Comparison of ENCODE assay signal across 30 mouse cellular contexts in the genomic region with DNA sequence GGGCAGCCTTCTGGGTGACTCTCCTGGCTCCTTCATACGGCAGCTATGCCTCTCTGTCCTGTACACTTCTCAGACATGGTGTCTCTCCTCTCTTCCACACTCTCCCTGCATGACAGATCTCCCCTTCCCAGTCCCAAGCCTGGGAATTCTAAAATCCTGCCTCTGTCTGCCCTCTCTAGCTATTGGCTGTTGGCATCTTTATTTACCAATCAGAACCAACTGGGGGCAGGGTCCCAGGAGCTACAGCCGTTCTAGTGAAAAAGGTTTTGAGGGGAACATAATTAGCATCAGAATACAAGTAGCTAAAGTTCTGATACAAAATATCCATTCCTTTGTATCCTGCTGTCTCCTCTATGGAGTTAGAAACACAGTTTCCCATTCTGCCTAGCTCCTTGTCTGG. TPM values are rescaled to one million over a fixed set of nuclear protein-coding genes. Genes with fewer than 3 reads are reported as not detected.
A peak's percentile ranks its signal among the peaks of the same experiment; 100 is the strongest.
DNase-seq lines count a peak whose midpoint lies in the region; ATAC-seq lines count a peak whose summit lies in the region.
"Had no signal": no experiment of that assay in that cellular context is flagged by ENCODE, and none has a peak within 500 bp of the region (broad histone marks: within the 10 kb centered on the region; RNA-seq: fewer than 3 reads in every experiment).

No protein-coding gene starts in this region.

- H3K9ac ChIP-seq in embryonic facial prominence, embryonic 13.5 days, result peak overlapping the region; percentile 41; the same call in 1 of the 2 replicates
- H3K9ac ChIP-seq in liver, embryonic 12.5 days, result 0 out of 2 replicates have a peak overlapping the region, but pooled peaks have one; percentile 7
- H3K9ac ChIP-seq in neural tube, embryonic 12.5 days, result no peak overlapping the region
- H3K9ac ChIP-seq: heart, embryonic 13.5 days; hindbrain, embryonic 14.5 days; limb, embryonic 12.5 days; liver, postnatal 0 days had no signal

- H3K4me2 ChIP-seq in embryonic facial prominence, embryonic 13.5 days, result no peak overlapping the region
- H3K4me2 ChIP-seq in liver, embryonic 12.5 days, result no peak overlapping the region
- H3K4me2 ChIP-seq in neural tube, embryonic 12.5 days (replicated peaks), result peak overlapping the region; percentile 14; the same call in 1 of the 2 replicates
- H3K4me2 ChIP-seq: heart, embryonic 13.5 days; hindbrain, embryonic 14.5 days; limb, embryonic 12.5 days; liver, embryonic 11.5 days had no signal

- no peaks in the 10 kb centered on the region for H3K36me3 ChIP-seq in embryonic facial prominence, embryonic 13.5 days
- H3K36me3 ChIP-seq in embryonic facial prominence, embryonic 10.5 days (replicated peaks), result no peaks in the 10 kb centered on the region
- no peaks in the 10 kb centered on the region for H3K36me3 ChIP-seq in liver, embryonic 12.5 days
- H3K36me3 ChIP-seq in neural tube, embryonic 12.5 days, result no peaks in the 10 kb centered on the region
- H3K36me3 ChIP-seq: heart, embryonic 13.5 days; limb, embryonic 12.5 days had no signal

- H3K4me3 ChIP-seq in embryonic facial prominence, embryonic 13.5 days, result no peak overlapping the region
- H3K4me3 ChIP-seq in embryonic facial prominence, embryonic 10.5 days, result no peak overlapping the region
- H3K4me3 ChIP-seq in liver, embryonic 12.5 days, result no peak overlapping the region
- H3K4me3 ChIP-seq in neural tube, embryonic 12.5 days, result no peak overlapping the region
- H3K4me3 ChIP-seq: gastrocnemius, adult 2 months; heart, adult 2 months; heart, embryonic 13.5 days; layer of hippocampus, adult 2 months; left cerebral cortex, adult 2 months; limb, embryonic 12.5 days; megakaryocyte, embryonic 14.5 days had no signal

- no peak for DNase-seq in embryonic facial prominence, embryonic 10.5 days (ENCODE audit: low spot score)
- DNase-seq in liver, result no peak
- no peak for DNase-seq in neural tube, embryonic 10.5 days (ENCODE audit: extremely low spot score, low spot score)
- DNase-seq: adrenal gland, adult 2 months; cerebellum, adult 8-10 months; cerebellum, postnatal 25 days; gastrocnemius, adult 2 months; heart, adult 2 months; heart, postnatal 10 days; kidney, adult 2 months; kidney, postnatal 36 days; liver, postnatal 0 days; lung, postnatal 4 days; right cerebral cortex, adult 18-20 months; spleen, adult 18-20 months; thymus, adult 2 months; thymus, postnatal 36 days had no signal

- 14% methylated on average over 2 of the region's 2 CpGs for WGBS in embryonic facial prominence, embryonic 13.5 days
- WGBS in embryonic facial prominence, embryonic 10.5 days, result 22% methylated on average over 2 of the region's 2 CpGs
- whole genome bisulfite sequencing in liver, embryonic 12.5 days (ENCODE audit: insufficient replicate concordance), result 32% methylated on average over 2 of the region's 2 CpGs
- WGBS in neural tube, embryonic 12.5 days, result 8% methylated on average over 2 of the region's 2 CpGs

- no peaks in the 10 kb centered on the region for H3K27me3 ChIP-seq in embryonic facial prominence, embryonic 13.5 days
- H3K27me3 ChIP-seq in embryonic facial prominence, embryonic 10.5 days (replicated peaks; ENCODE audit: low read depth, poor library complexity, severe bottlenecking), result no peaks in the 10 kb centered on the region
- peaks cover 16% of the 10 kb centered on the region for H3K27me3 ChIP-seq in liver, embryonic 12.5 days (replicated peaks)
- no peaks in the 10 kb centered on the region for H3K27me3 ChIP-seq in neural tube, embryonic 12.5 days (replicated peaks)
- H3K27me3 ChIP-seq: limb, embryonic 12.5 days; Patski had no signal

- H3K27ac ChIP-seq in embryonic facial prominence, embryonic 13.5 days, result no peak overlapping the region
- H3K27ac ChIP-seq in embryonic facial prominence, embryonic 10.5 days (replicated peaks), result no peak overlapping the region
- H3K27ac ChIP-seq in liver, embryonic 12.5 days, result no peak overlapping the region
- H3K27ac ChIP-seq in neural tube, embryonic 12.5 days, result no peak overlapping the region
- H3K27ac ChIP-seq: gastrocnemius, adult 2 months; heart, adult 2 months; heart, embryonic 13.5 days; hindbrain, embryonic 14.5 days; layer of hippocampus, adult 2 months; left cerebral cortex, adult 2 months; limb, embryonic 12.5 days had no signal

- ATAC-seq in embryonic facial prominence, embryonic 13.5 days (ENCODE audit: insufficient number of reproducible peaks, insufficient read depth, low FRiP score, low TSS enrichment, low read depth), result no peak
- no peak for ATAC-seq in liver, embryonic 12.5 days
- ATAC-seq in neural tube, embryonic 12.5 days (ENCODE audit: low FRiP score, low read depth), result no peak
- ATAC-seq in activated CD4-positive, CD25-positive, alpha-beta regulatory T cell, adult 4 months, result no peak
- no peak for ATAC-seq in inflammation-experienced regulatory T-cells, adult 6 months
- ATAC-seq: liver, postnatal 0 days; Patski had no signal

- no peaks in the 10 kb centered on the region for H3K4me1 ChIP-seq in embryonic facial prominence, embryonic 13.5 days
- peaks cover 6% of the 10 kb centered on the region; the same call in 1 of the 2 replicates for H3K4me1 ChIP-seq in embryonic facial prominence, embryonic 10.5 days
- H3K4me1 ChIP-seq in liver, embryonic 12.5 days, result peaks cover 32% of the 10 kb centered on the region
- 0 out of 2 replicates have a peak, but pooled peaks cover 5% of the 10 kb centered on the region for H3K4me1 ChIP-seq in neural tube, embryonic 12.5 days
- H3K4me1 ChIP-seq: heart, embryonic 13.5 days; limb, embryonic 12.5 days had no signal

- H3K9me3 ChIP-seq in embryonic facial prominence, embryonic 13.5 days, result no peaks in the 10 kb centered on the region
- no peaks in the 10 kb centered on the region for H3K9me3 ChIP-seq in embryonic facial prominence, embryonic 10.5 days
- no peaks in the 10 kb centered on the region for H3K9me3 ChIP-seq in liver, embryonic 12.5 days (replicated peaks)
- H3K9me3 ChIP-seq in neural tube, embryonic 12.5 days, result no peaks in the 10 kb centered on the region
- H3K9me3 ChIP-seq: limb, embryonic 12.5 days; megakaryocyte, embryonic 14.5 days had no signal

RNA-seq across cellular contexts. Expression of a gene that starts 8.7 kb away (rescaled TPM):
- 16.2 and 18.4 TPM in 2 replicates for polyA plus RNA-seq in embryonic facial prominence, embryonic 13.5 days (2015; fragmentation: Nextera tagmentation; extraction: Ambion mirVana)
- polyA plus RNA-seq in embryonic facial prominence, embryonic 10.5 days (2016; fragmentation: Nextera tagmentation; extraction: Ambion mirVana), result 12.7 and 15.7 TPM in 2 replicates
- polyA plus RNA-seq in liver, embryonic 12.5 days (2016; fragmentation: Nextera tagmentation; extraction: Ambion mirVana), result 8.2 and 8.7 TPM in 2 replicates
- polyA plus RNA-seq in neural tube, embryonic 12.5 days (2016; fragmentation: Nextera tagmentation; extraction: Ambion mirVana), result 20.2 and 20.6 TPM in 2 replicates
- polyA plus RNA-seq in activated CD4-positive, CD25-positive, alpha-beta regulatory T cell, adult 4 months (2017; shearing (Covaris generic)), result under 1 TPM; 0.90 to 0.95 TPM
- 1 to 10 TPM in 1 of 3 experiments, under 1 TPM in 2; 0.63 to 1.0 (median 0.90) TPM for polyA plus RNA-seq in inflammation-experienced regulatory T-cells, adult 6 months (2017; shearing (Covaris generic))

RNA-seq across cellular contexts. Expression of a gene that starts 8.9 kb away (rescaled TPM):
- polyA plus RNA-seq in embryonic facial prominence, embryonic 13.5 days (2015; fragmentation: Nextera tagmentation; extraction: Ambion mirVana), result 154 and 156 TPM in 2 replicates
- polyA plus RNA-seq in embryonic facial prominence, embryonic 10.5 days (2016; fragmentation: Nextera tagmentation; extraction: Ambion mirVana), result 132 and 138 TPM in 2 replicates
- 93.4 and 93.9 TPM in 2 replicates for polyA plus RNA-seq in liver, embryonic 12.5 days (2016; fragmentation: Nextera tagmentation; extraction: Ambion mirVana)
- 129 and 133 TPM in 2 replicates for polyA plus RNA-seq in neural tube, embryonic 12.5 days (2016; fragmentation: Nextera tagmentation; extraction: Ambion mirVana)
- 100 to 1,000 TPM; 464 to 478 TPM for polyA plus RNA-seq in activated CD4-positive, CD25-positive, alpha-beta regulatory T cell, adult 4 months (2017; shearing (Covaris generic))
- 100 to 1,000 TPM; 489 to 506 (median 496) TPM for polyA plus RNA-seq in inflammation-experienced regulatory T-cells, adult 6 months (2017; shearing (Covaris generic))

RNA-seq across cellular contexts. Expression of a gene that starts 21.7 kb away (rescaled TPM):
- polyA plus RNA-seq in embryonic facial prominence, embryonic 13.5 days (2015; fragmentation: Nextera tagmentation; extraction: Ambion mirVana), result 39.5 and 43.6 TPM in 2 replicates
- polyA plus RNA-seq in embryonic facial prominence, embryonic 10.5 days (2016; fragmentation: Nextera tagmentation; extraction: Ambion mirVana), result 22.7 and 23.6 TPM in 2 replicates
- 45.0 and 48.8 TPM in 2 replicates for polyA plus RNA-seq in liver, embryonic 12.5 days (2016; fragmentation: Nextera tagmentation; extraction: Ambion mirVana)
- 17.2 and 19.0 TPM in 2 replicates for polyA plus RNA-seq in neural tube, embryonic 12.5 days (2016; fragmentation: Nextera tagmentation; extraction: Ambion mirVana)
- 1 to 10 TPM; 2.5 to 5.7 TPM for polyA plus RNA-seq in activated CD4-positive, CD25-positive, alpha-beta regulatory T cell, adult 4 months (2017; shearing (Covaris generic))
- polyA plus RNA-seq in inflammation-experienced regulatory T-cells, adult 6 months (2017; shearing (Covaris generic)), result 1 to 10 TPM; 3.0 to 6.9 (median 5.6) TPM

RNA-seq across cellular contexts. Expression of a gene that starts 29.9 kb away (rescaled TPM):
- polyA plus RNA-seq in embryonic facial prominence, embryonic 13.5 days (2015; fragmentation: Nextera tagmentation; extraction: Ambion mirVana), result 1.3 TPM in 1 of 2 replicates, not detected in the other
- 1.1 and 1.4 TPM in 2 replicates for polyA plus RNA-seq in embryonic facial prominence, embryonic 10.5 days (2016; fragmentation: Nextera tagmentation; extraction: Ambion mirVana)
- polyA plus RNA-seq in liver, embryonic 12.5 days (2016; fragmentation: Nextera tagmentation; extraction: Ambion mirVana), result 0.39 and 0.60 TPM in 2 replicates
- 0.52 and 0.81 TPM in 2 replicates for polyA plus RNA-seq in neural tube, embryonic 12.5 days (2016; fragmentation: Nextera tagmentation; extraction: Ambion mirVana)
- 100 to 1,000 TPM; 802 to 961 TPM for polyA plus RNA-seq in activated CD4-positive, CD25-positive, alpha-beta regulatory T cell, adult 4 months (2017; shearing (Covaris generic))
- polyA plus RNA-seq in inflammation-experienced regulatory T-cells, adult 6 months (2017; shearing (Covaris generic)), result 100 to 1,000 TPM; 682 to 810 (median 720) TPM

RNA-seq across cellular contexts. Expression of a gene that starts 40.2 kb away (rescaled TPM):
- 113 and 120 TPM in 2 replicates for polyA plus RNA-seq in embryonic facial prominence, embryonic 13.5 days (2015; fragmentation: Nextera tagmentation; extraction: Ambion mirVana)
- polyA plus RNA-seq in embryonic facial prominence, embryonic 10.5 days (2016; fragmentation: Nextera tagmentation; extraction: Ambion mirVana), result 146 and 151 TPM in 2 replicates
- polyA plus RNA-seq in liver, embryonic 12.5 days (2016; fragmentation: Nextera tagmentation; extraction: Ambion mirVana), result 106 and 111 TPM in 2 replicates
- polyA plus RNA-seq in neural tube, embryonic 12.5 days (2016; fragmentation: Nextera tagmentation; extraction: Ambion mirVana), result 159 and 167 TPM in 2 replicates
- polyA plus RNA-seq in activated CD4-positive, CD25-positive, alpha-beta regulatory T cell, adult 4 months (2017; shearing (Covaris generic)), result 10 to 100 TPM; 32.1 to 39.5 TPM
- 10 to 100 TPM; 19.3 to 30.8 (median 29.6) TPM for polyA plus RNA-seq in inflammation-experienced regulatory T-cells, adult 6 months (2017; shearing (Covaris generic))
